Mouse (Mus musculus): ENCODE results near the gene Senp1. TPM values are rescaled to one million over a fixed set of nuclear protein-coding genes. Genes with fewer than 3 reads are reported as not detected.

Gene Senp1
- total RNA-seq, 1 experiment from 2014 or later, result 58.2 TPM

DNA sequence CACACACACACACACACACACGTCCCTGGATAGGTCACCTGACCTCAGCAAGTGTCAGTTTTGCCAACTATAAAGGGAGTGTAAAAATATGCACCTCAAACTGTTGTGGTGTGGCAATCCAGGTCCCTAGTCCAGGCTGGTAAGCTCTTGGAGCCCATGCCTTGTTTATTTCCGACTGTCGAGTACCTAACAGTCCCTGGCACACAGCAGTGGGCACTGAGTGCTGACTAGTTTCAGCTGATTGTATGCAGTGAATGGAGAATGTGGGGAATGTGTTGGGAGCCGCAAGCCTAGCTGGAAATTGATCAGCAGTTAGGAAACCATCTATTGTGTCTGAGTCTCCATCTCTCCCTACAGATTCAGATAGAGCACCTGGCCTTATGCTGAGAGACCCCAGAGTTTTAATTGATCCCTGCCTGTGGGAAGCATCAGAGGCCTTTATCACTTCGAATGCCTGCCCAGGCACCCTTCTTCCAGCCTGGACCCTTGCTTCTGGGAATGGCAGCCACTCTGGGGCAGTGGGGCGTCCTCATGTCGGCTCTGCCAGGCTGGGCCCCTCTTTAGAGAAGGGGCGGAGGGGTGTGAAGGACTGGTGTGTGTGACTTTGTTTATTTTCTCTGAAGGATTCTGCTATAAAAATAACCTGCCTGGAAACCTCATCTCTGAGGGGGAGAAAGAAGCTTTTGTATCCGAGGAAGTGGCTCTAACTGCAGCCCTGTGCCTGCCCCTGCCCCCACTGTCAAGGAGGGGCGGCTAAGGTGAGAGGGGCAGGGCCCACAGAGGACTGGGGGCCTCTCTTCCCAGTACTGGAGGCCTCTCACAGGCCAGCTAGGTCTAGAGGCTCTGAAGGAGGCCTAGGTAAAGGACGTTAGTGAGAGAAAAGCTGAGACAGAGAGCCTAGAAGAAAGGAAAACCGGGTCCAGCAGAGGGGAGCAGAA, 66.3 kb downstream of the Senp1 start:
- ATAC-seq (replicated peaks in 1 of 2; ENCODE audit: insufficient read depth in 1 of 2, low FRiP score in 2 of 2, low TSS enrichment in 1 of 2, low read depth in 1 of 2, poor library complexity in 2 of 2, severe bottlenecking in 2 of 2), result no peak

DNA sequence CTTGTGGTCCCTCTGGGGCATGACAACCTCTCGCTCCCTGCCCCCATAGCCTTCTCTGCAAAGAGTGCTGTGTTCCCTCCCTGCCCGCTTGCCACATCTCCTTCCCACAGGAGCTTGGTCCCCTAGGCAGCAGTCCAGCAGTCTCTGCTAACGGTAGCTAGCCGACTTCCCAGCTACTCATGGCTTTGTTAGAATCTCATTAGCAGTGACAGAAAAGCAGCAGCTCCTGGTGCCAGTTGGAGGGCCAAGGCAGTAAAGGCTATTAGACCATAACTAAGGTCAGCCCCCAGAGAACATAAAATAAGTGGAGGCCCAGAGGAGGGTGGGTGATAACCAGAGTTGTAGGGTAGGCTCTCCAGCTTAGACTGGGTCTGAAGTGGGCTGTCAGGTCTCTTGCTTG, 67.9 kb downstream of the Senp1 start:
- ATAC-seq (replicated peaks in 1 of 2; ENCODE audit: insufficient read depth in 1 of 2, low FRiP score in 2 of 2, low TSS enrichment in 1 of 2, low read depth in 1 of 2, poor library complexity in 2 of 2, severe bottlenecking in 2 of 2), result no peak

DNA sequence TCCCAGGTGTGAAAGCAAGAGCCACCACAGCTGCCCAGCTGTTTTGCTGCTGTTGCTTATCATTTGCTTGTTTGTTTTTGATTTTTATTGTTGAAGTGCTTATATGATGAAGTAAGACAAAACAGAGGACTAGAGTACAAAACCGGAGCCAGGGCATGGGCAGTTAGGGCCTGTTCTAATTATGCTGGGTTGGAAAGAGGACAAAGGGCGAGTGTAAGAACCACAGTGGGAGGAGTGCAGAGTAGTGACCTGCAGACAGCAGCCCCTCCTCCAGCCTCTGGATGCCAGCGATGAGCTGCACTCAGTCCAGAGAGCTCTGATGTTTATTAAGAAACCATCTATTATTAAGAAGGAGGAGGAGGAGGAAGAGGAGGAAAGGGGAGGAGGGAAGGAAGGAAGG, 70.4 kb downstream of the Senp1 start:
- ATAC-seq (replicated peaks in 1 of 2; ENCODE audit: insufficient read depth in 1 of 2, low FRiP score in 2 of 2, low TSS enrichment in 1 of 2, low read depth in 1 of 2, poor library complexity in 2 of 2, severe bottlenecking in 2 of 2), result no peak

DNA sequence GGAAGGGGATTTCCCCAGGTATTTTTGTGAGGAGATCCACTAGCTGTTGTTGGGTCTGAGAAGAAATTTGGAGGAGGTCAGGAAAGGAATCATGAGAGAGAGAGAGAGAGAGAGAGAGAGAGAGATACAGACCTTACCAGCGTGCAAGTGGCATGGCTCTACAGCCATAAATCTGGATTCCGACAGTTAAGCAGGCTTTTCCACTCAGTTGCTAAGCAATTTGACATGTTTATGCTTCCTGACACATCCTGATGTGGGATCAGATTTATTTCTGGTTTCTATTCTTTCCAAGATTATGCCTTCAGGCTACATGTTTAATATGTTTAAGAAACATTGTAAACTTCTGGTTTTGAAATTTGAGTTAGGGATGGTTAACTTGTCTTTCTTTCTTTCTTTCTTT, 71.7 kb downstream of the Senp1 start:
- ATAC-seq (replicated peaks in 1 of 2; ENCODE audit: insufficient read depth in 1 of 2, low FRiP score in 2 of 2, low TSS enrichment in 1 of 2, low read depth in 1 of 2, poor library complexity in 2 of 2, severe bottlenecking in 2 of 2), result no peak

DNA sequence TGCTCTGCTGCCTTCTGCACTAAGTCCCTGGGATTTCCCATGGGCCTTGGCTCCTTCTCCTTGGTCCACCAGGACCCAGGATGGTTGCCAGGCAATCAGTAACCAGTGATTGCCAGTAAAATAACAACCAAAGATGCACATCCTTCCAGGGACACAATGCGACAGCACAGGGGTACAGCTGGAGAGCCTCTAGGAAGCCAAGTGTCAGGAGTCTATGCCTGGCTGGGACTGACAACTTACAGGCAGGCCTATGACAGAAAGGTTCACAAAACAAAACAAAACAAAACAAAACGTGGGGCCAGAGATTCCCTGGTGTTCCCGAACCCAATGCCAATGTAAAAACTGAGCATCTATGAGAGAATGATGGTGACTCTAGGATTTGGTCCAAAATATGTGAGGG, 74.5 kb downstream of the Senp1 start:
- ATAC-seq (replicated peaks in 1 of 2; ENCODE audit: insufficient read depth in 1 of 2, low FRiP score in 2 of 2, low TSS enrichment in 1 of 2, low read depth in 1 of 2, poor library complexity in 2 of 2, severe bottlenecking in 2 of 2), result no peak

DNA sequence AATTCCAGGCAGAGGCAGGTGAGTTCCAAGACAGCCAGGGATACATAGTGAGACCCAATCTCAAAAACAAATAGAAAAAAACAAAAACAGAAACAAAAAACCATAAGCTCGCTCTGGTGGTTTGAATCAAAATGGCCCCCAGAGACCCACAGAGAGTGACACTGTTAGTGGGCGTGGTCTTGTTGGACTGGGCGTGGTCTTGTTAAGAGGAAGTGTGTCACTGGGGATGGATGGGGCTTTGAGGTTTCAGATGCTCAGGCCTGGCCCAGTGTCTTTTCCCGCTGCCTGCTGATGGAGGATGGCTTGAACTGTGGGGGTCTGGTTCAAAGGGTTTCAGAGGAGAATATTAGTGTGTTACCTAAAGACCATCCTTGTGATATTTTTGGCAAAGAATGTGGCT, 75.6 kb downstream of the Senp1 start:
- no peak for ATAC-seq (replicated peaks in 1 of 2; ENCODE audit: insufficient read depth in 1 of 2, low FRiP score in 2 of 2, low TSS enrichment in 1 of 2, low read depth in 1 of 2, poor library complexity in 2 of 2, severe bottlenecking in 2 of 2)

DNA sequence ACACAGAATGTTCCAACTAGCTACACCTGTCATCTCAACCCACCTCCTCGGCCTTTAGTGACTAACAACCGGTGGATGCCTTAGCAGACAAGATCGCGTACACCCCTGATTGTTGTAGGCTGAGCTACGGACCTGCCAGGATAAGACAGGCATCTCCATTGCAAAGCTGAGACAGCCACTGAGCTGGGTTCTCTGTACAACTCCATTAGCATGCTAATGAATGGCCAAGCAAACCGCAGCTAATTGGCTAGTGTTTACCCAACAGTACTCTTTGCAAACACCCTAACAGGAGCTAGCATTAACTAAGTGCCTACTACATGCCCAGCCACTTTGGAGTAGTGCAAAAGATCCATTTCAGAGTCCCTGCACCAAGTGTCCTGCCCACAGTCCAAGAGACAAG, 80.7 kb downstream of the Senp1 start:
- no peak for ATAC-seq (replicated peaks in 1 of 2; ENCODE audit: insufficient read depth in 1 of 2, low FRiP score in 2 of 2, low TSS enrichment in 1 of 2, low read depth in 1 of 2, poor library complexity in 2 of 2, severe bottlenecking in 2 of 2)

DNA sequence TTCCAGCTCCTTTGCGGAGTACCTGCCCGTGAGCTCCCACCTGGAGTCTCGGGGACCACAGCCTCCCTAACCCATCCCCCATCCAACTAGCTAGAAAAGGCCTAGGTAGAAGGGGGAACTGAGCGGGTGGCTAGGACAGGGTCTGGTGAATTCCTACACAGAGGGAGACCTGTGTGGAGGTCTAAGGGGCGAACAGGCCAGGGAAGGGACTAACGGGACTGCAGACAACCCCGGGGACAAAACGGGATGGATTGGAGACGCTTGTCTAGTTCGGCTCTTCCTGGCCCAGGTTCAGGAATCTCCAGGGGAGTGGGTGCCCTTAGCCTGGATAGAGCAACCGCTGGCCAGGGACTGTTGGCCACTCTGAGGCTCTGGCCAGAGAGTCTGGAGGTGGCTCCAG, 88.4 kb downstream of the Senp1 start:
- no peak for ATAC-seq (replicated peaks in 1 of 2; ENCODE audit: insufficient read depth in 1 of 2, low FRiP score in 2 of 2, low TSS enrichment in 1 of 2, low read depth in 1 of 2, poor library complexity in 2 of 2, severe bottlenecking in 2 of 2)

DNA sequence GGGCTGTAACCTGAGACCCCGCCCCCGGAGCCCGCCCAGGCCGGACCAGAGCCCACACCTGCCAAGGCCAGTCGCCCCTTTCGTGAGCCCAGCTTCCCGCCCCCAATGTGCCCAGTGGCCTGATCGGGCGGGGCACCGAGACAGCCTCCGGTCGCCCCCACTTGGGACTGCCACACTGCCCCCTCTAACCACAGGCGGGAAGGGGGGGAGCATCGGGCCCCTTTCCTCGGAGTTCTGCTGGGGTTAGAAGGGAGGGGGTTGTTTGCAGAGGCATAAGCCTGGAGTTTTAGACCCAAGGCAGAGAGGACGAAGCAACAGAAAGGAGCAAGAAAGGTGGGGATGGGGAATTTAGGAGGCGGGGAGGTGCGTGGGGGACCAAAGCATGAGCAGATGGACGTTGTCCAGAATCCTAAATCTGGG, 88.8 kb downstream of the Senp1 start:
- no peak for ATAC-seq (replicated peaks in 1 of 2; ENCODE audit: insufficient read depth in 1 of 2, low FRiP score in 2 of 2, low TSS enrichment in 1 of 2, low read depth in 1 of 2, poor library complexity in 2 of 2, severe bottlenecking in 2 of 2)

DNA sequence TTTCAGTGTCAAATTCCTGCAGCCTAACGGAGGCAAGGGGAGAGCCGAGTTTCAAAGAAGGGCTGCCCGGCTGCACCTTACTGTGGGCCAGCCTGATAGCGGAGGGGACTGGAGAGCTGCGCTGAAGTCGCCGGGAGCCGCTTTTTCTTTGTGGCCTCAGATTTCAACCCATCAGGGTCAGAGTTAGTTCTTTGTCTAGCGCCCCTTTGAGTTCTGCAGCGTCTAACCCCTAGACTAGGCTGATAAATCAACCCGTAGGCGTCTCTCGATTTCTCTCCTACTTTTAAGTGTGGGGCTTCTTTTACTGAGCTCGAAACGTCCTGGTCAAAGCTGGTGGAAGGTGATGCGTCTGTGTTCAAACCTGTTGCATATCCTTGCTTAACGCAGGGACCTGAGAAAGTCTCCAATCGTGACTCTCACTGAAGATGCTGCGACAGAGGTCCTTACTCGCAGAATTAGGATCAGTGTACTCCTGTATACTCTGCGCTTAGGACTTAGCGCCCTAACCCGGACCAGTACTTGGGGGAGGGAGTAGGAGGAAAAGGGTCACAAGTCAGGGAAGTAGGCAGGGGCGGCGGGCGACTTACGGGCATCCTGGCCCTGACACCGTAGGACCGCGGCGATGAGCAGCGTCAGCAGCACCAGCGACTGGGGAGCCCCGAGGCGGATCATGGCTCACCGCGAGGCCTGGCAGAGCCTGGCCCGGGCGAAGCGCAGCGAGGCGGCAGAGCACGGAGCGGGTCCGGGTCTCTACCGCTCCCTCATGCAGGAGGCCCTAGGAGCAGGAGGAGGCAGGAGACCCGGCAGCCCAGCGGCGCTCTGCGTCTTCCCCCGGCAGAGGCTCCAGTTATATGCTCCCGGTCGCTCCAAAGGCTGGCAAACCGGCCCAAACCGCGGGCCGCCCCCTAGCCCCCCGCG, 89.5 kb downstream of the Senp1 start, which contains the start of gene Col2a1:
TSS of gene Col2a1 (minus strand) at position 874 of the 918 bp plus-strand sequence.
- peak in 1 of 2 experiments; percentile 38; a peak in 2 of 4 replicates for ATAC-seq (replicated peaks in 1 of 2; ENCODE audit: insufficient read depth in 1 of 2, low FRiP score in 2 of 2, low TSS enrichment in 1 of 2, low read depth in 1 of 2, poor library complexity in 2 of 2, severe bottlenecking in 2 of 2)

DNA sequence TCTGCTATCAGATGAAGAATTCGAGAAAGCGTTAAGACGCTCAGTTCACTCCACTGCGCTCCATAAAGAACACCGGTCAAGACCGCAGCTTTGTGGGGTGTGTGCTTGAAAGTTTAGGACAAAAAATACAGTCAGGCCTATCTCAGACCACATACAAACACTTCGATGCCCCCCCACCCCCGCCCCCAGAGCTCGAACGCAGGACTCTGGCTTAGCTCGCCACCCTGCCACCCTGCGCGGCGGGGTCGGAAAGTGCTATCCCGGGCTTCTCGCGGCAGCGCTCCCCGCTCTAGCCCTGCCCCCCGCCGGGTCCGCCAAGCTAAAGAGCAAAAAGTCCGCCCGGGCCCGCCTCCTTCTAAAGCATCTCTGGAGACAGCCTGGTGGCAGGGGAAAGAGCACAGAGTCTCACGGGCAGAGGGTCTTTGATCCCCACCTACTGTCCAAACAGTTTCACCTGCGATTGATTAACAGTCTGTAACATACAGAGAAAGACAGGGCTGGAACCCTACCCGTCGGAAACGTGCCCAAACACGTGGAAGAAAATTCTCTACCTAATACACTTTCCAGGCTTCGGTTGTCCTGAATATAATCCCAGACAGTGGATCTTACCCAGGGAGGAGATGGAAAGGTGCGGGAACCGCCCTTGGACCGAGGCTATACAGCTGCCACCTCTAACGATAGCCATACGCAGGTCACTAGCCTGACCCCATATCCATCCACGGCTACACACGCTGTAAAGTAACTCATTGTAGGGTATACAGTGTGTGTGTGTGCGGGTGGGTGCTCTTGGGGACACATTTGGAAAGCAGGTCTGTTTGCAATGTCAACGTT, 90.3 kb downstream of the Senp1 start:
- ATAC-seq (replicated peaks in 1 of 2; ENCODE audit: insufficient read depth in 1 of 2, low FRiP score in 2 of 2, low TSS enrichment in 1 of 2, low read depth in 1 of 2, poor library complexity in 2 of 2, severe bottlenecking in 2 of 2), result no peak

DNA sequence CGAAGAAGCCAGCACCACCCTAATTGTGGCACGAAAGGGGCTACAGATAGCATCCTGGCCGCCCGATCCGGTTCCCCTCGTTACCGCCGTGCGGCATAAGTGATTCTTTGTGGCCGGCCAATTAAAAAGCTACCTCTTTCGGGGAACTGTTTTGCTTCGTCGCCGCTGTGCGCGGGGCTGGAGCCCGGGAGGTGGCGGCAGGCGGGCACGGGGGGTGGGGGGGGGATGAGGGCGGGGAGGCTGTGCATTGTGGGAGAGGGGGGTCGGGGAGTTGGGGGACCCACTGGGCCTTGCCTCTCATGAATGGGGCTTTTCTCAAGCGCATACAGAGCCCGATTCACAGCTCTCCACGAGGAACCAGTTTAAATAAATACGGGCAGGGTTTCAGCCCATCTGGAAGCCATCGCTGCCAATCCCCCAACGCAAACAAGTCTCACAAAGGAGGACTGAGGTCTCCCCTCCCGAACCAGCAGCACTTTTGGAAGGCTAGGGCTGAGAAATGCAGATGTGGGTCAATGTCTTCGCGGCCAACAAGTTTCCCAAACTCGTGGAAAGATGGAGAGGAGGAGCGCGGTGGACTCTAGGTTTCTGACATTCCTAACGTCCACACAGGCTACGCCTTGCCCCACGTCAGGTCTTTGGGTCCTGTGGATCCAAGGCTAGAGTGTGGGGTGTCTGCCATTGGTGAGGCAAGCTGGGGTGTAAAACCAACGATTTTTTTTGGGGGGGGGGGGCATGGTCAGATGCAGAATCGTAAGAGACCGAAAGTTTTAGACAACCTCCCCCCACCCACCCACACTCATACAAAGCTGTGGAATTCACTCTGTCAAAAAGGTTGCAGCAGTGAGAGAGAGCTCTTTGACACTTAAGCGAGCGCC, 91.2 kb downstream of the Senp1 start:
- no peak for ATAC-seq (replicated peaks in 1 of 2; ENCODE audit: insufficient read depth in 1 of 2, low FRiP score in 2 of 2, low TSS enrichment in 1 of 2, low read depth in 1 of 2, poor library complexity in 2 of 2, severe bottlenecking in 2 of 2)

DNA sequence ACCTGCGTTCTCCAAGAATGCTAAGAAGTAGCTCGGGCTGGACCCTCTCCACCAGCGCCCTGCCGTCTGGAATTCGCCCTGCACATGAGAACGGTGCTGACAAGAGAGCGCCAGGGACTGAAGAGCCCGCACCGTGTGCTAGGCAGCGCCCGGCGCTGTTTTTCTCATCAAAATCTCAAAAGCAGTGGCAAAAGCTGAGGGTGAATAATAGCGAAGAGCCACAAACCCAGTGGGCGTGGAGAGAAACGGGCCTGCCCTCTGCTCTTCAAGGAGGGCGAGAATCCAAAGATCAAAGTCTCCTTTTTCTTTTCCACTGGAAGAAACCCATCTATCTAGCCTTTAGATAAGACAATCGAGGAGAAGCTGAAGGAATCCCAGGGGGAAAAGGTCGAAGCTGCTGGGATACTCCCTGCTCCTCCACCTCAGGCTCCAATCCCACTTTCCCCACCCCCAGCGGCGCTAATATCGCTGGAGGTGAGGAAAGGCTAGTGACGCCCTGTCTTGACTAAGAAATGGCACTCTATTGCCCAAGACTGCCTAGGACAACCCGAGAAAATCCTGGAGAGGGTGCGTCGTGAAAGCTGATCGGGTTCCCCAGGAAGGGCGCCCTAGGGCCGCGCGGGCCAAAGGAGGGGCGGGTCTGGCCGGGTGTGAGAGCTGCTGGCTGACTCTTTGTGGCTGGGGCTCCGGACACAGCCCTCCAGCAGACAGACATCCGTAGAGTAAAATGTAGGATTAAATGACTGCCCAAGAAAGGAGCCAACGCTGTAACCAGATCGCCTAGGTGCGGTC, 92.0 kb downstream of the Senp1 start:
- no peak for ATAC-seq (replicated peaks in 1 of 2; ENCODE audit: insufficient read depth in 1 of 2, low FRiP score in 2 of 2, low TSS enrichment in 1 of 2, low read depth in 1 of 2, poor library complexity in 2 of 2, severe bottlenecking in 2 of 2)

DNA sequence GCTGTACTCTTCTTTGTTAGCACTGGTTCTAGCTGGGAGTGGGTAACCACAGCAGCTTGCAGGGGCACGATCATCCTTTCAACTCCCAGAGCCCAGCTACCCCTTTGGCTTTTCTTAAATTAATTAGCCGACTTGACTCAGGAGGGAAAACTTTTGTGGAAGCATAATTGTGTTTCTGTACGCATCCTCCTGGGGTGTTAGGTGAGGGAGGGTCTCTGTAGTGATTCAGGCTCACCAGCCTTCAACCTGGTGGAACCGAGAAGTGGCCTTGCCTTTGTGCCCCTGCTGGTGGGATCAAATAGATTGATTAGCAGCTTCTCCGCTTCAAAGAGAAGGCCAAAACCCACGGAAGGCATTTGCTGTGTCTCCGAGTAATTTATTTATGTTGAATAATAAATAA, 93.6 kb downstream of the Senp1 start:
- ATAC-seq (replicated peaks in 1 of 2; ENCODE audit: insufficient read depth in 1 of 2, low FRiP score in 2 of 2, low TSS enrichment in 1 of 2, low read depth in 1 of 2, poor library complexity in 2 of 2, severe bottlenecking in 2 of 2), result no peak

DNA sequence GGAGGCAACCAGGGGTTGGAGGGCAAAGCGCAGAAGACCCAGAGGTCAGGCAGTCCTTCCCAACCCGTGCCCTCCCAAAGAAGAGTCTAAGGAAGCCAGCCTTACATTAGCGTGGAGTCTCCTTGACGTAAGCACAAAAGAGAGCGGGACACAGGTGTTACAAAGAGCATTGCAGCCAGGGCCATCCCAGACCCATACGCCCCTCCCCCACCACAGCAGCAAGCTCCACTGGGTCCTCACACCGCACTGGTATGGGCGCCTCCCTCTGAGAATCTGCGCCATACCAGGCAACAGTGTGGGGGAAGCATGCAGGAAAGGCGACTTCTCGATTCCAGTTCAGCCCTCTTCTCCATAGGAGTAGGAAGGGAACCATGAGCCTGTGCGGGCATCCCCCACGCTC, 94.0 kb downstream of the Senp1 start:
- no peak for ATAC-seq (replicated peaks in 1 of 2; ENCODE audit: insufficient read depth in 1 of 2, low FRiP score in 2 of 2, low TSS enrichment in 1 of 2, low read depth in 1 of 2, poor library complexity in 2 of 2, severe bottlenecking in 2 of 2)

DNA sequence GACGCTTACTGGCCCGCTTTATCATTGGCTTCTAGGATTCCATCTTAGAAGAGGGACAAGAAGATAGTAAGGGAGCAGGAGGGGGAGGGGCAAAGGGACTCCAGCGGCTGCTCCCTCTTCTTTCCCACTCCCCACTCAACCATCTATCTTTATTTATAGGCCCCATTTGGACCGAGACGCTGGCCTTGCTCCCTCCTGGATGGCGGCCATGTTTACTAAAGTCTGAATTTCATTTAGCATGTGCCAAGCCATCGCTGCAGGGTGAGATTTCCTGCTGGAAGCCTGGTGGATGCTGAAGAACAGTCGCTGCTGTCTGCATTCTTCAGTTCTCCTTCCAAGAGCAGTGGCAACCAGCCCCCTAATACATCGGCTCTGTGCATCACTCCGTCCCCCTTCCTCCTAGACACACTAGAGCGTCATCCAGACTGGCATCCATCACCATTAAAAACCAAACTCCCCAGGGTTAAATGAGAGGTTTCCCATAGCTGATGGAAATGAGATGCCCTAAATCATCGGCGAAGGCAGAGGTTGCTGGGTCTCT, 96.8 kb downstream of the Senp1 start:
- no peak for ATAC-seq (replicated peaks in 1 of 2; ENCODE audit: insufficient read depth in 1 of 2, low FRiP score in 2 of 2, low TSS enrichment in 1 of 2, low read depth in 1 of 2, poor library complexity in 2 of 2, severe bottlenecking in 2 of 2)

All from hematopoietic stem cell, adult 5-6 weeks (primary cell).